Mouse (Mus musculus) induced T-regulatory cell, adult 2 months (primary cell): Measurements from ENCODE around the gene Gpr89.

Experiments
- DNase-seq: peaks from one replicate; pipeline ENCODE4 v3.0.0-alpha.2; 2012; ENCODE audit warnings: low read depth

Gene Gpr89

GRCm38 (mm10) chr3:96870270-96870669, 34.9 kb downstream of the Gpr89 start:
- DNase-seq, result no peak

- DNase-seq, result no peak
Measured at GRCm38 (mm10) chr3:96869091-96869490, 36.1 kb downstream of the Gpr89 start.

- no peak for DNase-seq
Measured at GRCm38 (mm10) chr3:96868566-96868965, 36.6 kb downstream of the Gpr89 start.

GRCm38 (mm10) chr3:96867863-96868262, 37.3 kb downstream of the Gpr89 start:
- DNase-seq, result no peak

GRCm38 (mm10) chr3:96860498-96860897, 44.6 kb downstream of the Gpr89 start:
- no peak for DNase-seq

- DNase-seq, result no peak
Measured at GRCm38 (mm10) chr3:96855833-96856232, 49.3 kb downstream of the Gpr89 start.

- DNase-seq, result no peak
Measured at GRCm38 (mm10) chr3:96854376-96854775, 50.8 kb downstream of the Gpr89 start.

- no peak for DNase-seq
Measured at GRCm38 (mm10) chr3:96852561-96852960, 52.6 kb downstream of the Gpr89 start.

GRCm38 (mm10) chr3:96849168-96849727, 55.9 kb downstream of the Gpr89 start:
- DNase-seq, result no peak

GRCm38 (mm10) chr3:96848470-96848869, 56.7 kb downstream of the Gpr89 start:
- peak; percentile 22 for DNase-seq

GRCm38 (mm10) chr3:96847661-96848060, 57.5 kb downstream of the Gpr89 start:
- DNase-seq, result peak; percentile 64

GRCm38 (mm10) chr3:96846985-96847384, 58.2 kb downstream of the Gpr89 start:
- DNase-seq, result peak; percentile 42

GRCm38 (mm10) chr3:96845806-96846205, 59.3 kb downstream of the Gpr89 start:
- DNase-seq, result no peak

- no peak for DNase-seq
Measured at GRCm38 (mm10) chr3:96845191-96845590, 60.0 kb downstream of the Gpr89 start.

GRCm38 (mm10) chr3:96838996-96839645, 66.0 kb downstream of the Gpr89 start:
- no peak for DNase-seq

GRCm38 (mm10) chr3:96836414-96836813, 68.7 kb downstream of the Gpr89 start:
- no peak for DNase-seq

- no peak for DNase-seq
Measured at GRCm38 (mm10) chr3:96834587-96835348, 70.4 kb downstream of the Gpr89 start.

- DNase-seq, result no peak
Measured at GRCm38 (mm10) chr3:96832930-96833329, 72.2 kb downstream of the Gpr89 start.

GRCm38 (mm10) chr3:96829856-96830255, 75.3 kb downstream of the Gpr89 start:
- no peak for DNase-seq

GRCm38 (mm10) chr3:96828984-96829383, 76.2 kb downstream of the Gpr89 start, which contains the start of the genes Pdzk1 and Cd160:
Gene Pdzk1 (plus strand): TSS chr3:96829284.
Gene Cd160 (minus strand): TSS chr3:96829351.
- DNase-seq, result no peak

GRCm38 (mm10) chr3:96828308-96828864, 76.8 kb downstream of the Gpr89 start:
- no peak for DNase-seq

- DNase-seq, result no peak
Measured at GRCm38 (mm10) chr3:96825261-96825660, 79.9 kb downstream of the Gpr89 start.

GRCm38 (mm10) chr3:96824614-96825013, 80.5 kb downstream of the Gpr89 start:
- DNase-seq, result no peak
